Mouse (Mus musculus): ENCODE data around the gene Cep83.

Cep83 gene

GRCm38 (mm10) chr10:94780618-94781262 lies 92.3 kb downstream of the Cep83 start:
- DNase-seq = no peak

- DNase-seq = peak; percentile 71
Measured at GRCm38 (mm10) chr10:94789205-94789604, 100.8 kb downstream of the Cep83 start.

DNA sequence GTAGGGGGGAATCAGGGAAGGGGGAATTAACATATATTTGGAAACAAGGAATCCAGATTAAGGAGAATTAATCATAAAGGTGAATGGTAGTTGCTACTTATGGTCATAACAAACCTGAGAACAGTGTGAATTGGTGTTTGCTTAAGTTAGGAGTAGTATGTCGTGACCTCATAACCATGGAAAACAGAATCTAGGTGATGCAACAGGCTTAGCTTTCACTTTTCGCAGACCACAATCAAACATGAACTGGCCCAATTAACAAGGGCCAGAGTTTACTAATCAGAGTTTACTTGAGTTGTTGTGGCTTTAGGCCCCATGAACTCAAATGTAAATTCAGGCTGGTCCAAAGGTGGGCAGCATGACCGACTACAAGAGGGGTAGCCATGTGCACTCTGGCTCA lies 105.5 kb downstream of the Cep83 start:
- no peak for DNase-seq

DNA sequence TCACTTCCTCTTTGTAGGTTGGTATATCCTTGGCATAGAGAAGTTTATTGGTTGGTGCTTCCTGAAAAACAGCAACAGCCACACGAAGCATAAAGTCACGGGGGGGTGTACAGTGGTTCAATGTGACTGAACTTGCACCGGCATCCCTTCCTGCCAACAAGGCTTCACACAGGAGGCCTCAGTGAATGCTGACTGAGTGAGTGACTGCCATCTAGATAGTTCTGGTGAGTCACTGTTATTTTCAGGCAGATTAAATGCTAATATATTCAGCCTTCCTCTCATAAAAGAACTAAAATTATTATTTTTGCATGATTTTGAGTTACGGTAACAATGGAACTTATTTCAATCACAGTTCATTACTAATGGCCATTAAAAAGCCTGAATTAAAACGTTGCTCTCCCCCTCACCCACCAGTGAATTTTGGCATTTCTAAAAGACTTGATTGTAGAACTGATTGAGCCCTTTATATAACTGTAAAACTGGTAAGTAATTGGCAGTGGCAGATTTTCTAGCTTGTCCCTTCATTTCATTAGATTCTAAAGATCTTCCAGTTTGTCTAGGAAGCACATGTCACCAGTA lies 106.3 kb downstream of the Cep83 start:
- DNase-seq = no peak

DNA sequence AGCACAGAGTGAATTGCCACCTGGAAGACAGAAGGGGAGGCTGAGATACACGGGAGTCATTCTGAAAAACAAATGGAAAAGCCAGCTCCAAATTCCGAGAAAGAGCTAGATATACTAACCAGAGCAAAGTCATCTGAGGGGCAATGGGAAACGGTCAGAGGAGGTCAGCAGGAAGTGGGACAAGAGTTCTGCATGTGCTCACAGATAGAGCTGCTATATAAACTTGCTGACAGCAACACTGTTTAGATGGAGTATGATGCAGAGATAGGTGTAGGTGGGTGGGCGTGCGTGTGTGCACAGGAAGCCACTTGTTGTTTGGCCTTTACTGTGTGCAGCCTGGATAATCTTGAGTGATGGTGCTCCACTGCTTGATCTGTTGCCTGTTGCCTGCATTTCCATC lies 109.7 kb downstream of the Cep83 start:
- DNase-seq = no peak

- DNase-seq = no peak
Measured at GRCm38 (mm10) chr10:94799485-94800239, 111.2 kb downstream of the Cep83 start.

DNA sequence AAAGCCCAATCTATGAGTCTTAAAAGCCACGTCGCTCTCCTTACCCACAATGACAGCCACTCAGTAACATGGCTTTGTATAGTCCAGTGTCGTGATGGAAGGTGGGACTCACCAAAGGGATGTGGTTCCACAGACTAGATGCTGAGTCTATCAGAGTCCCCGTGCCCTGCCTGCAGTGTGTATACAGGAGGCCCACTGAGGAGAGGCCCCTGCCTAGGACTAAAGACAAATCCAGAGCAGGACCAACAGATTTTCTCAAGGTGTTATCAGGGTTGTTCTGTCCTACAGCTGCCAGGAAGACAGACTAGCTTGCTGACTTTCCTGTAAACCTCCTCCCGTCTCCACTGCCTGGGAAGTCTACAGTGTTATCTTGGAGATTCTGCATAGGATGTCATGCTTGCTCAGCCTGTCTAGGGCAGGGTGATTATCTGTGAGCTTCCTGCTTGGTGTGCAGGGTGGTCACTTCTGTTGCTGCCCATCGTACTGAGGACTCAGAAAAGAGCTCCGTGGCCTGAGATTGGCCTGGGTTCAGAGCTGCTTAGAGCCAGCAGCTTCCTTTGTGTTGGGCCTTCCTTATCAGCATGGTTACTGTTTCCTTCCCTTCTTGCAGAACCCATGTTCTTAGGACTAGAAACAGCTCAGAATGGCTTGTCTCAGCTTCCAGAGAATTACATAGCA lies 112.4 kb downstream of the Cep83 start:
- DNase-seq = no peak

- peak; percentile 31 for DNase-seq
Measured at GRCm38 (mm10) chr10:94804029-94804908, 115.8 kb downstream of the Cep83 start.

DNA sequence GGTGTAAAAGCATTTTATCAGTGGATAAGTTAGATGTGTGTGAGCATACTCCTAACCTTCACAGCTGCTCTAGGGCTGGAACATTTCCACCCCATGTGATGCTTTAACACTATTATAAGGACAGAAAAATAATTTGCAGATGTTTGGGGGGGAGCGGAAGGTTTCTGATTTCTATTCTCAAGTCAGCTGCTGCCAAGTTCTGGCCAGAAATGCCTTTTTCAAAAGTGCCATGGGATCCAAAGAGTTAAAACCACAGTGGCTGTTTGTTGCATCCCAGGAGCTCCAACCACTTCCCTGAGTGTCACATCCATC lies 116.4 kb downstream of the Cep83 start:
- DNase-seq = no peak

- DNase-seq = no peak
Measured at GRCm38 (mm10) chr10:94807323-94807722, 118.9 kb downstream of the Cep83 start.

DNA sequence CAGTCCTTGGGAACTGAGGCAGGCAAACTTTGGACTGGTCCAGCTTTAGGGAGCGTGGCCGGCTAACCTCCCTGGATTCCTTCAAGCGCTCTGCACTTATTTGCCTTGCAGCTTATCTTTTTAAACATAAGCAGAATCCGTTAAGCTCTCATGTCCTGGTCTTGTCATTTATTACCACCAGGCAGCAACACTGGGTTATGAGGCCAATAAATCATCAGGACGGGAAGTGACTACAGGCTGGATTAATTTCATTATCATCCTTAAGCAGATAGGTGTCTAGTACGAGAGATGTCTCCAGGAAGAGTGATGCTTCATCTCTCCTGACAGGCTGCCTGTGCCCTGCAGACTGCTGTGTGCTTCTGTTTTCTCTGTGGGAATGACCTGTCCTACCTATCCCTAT lies 119.8 kb downstream of the Cep83 start:
- DNase-seq = no peak

DNA sequence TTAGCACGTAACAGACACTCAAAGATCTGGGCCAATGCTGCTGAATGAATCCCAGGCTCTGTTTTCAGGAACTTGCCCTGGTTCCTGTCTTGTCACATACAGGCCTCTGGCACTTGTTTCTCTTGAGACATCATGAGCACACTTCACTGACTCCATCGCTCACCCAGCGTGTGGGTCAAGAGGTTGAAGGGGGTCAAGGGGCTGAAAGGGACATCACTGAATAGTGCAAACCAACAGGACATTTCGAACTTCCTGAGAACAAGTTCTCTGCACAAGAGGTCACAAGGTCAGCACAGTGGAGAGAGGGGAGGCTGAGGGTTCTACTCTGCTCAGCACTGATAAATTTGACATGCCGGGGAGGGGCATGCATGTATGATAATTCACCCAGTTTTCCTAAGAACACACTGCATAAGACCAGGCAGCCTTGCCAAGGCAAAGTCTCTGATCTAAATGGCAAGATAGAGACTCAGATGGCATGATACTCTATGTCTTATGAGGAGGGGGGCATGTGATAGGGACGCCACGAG lies 121.6 kb downstream of the Cep83 start:
- DNase-seq = no peak

GRCm38 (mm10) chr10:94811907-94812851 lies 123.7 kb downstream of the Cep83 start:
- DNase-seq = no peak

DNA sequence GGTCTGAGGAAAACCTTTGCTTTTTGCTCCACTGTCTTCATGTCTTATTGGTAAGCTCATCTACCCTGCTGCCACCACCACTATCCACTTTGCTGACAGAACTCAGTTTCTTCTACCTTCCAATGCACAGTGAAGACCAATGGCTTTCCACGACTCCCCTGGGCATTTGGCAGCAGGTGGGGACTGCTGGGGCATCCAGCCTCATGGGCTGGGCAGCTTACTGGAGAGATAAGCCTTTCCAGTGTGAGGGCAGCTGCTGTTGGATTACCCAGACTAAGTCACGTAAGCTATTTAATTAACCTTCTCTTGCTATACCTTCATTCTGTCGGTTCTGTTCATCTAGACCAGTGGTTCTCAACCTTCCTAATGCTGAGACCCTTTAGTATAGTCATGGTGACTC lies 129.7 kb downstream of the Cep83 start:
- no peak for DNase-seq

GRCm38 (mm10) chr10:94818781-94819665 lies 130.6 kb downstream of the Cep83 start:
- DNase-seq = peak; percentile 25

- DNase-seq = peak; percentile 48
Measured at GRCm38 (mm10) chr10:94823971-94824760, 135.7 kb downstream of the Cep83 start.

DNA sequence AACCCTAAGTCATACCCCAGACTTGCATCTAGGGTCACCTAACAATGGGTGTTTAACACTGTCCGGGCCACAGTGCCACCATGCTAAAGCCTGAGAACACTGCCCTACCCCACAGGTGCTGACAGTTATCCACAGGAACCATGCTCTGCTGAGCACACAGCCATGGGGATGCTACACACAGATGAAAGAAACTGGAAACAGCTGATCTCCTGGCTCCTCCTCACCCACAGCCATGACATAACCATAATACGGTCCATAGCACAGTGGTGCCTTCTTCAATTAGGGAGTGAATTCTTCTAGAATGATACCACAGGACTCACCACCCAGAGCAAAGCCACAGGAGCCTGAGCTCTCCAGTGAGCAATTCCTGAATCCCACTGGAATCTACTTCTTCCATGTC lies 137.5 kb downstream of the Cep83 start:
- no peak for DNase-seq

DNA sequence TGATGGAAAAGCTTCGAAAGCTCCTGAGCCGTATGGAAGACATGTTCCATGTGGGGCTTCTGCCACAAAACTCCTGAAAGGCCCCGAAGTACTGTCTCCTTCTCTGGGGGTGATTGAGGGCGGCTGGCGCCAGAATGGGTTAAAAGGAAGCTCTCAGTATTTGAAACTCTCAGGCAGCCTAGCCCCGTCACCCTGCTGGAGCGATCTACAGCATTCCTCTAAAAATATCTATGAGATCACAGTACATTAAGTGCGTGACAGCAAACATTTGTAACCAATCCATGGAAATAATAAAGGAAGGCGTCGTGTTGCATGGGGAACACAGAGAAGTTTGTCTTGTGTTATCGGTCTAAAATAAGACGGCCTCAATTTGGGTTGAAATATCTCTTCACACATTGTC lies 138.0 kb downstream of the Cep83 start:
- DNase-seq = no peak

GRCm38 (mm10) chr10:94827325-94827724 lies 138.9 kb downstream of the Cep83 start:
- no peak for DNase-seq

Data from lung, postnatal 14 days (tissue).